Mouse (Mus musculus): ENCODE results near the gene Fhl1. TPM values are rescaled to one million over a fixed set of nuclear protein-coding genes. Genes with fewer than 3 reads are reported as not detected.

Gene Fhl1
- total RNA-seq (2021) = 1,000 to 10,000 TPM; 1,461 to 3,729 TPM
- long read RNA-seq, experiment 1, transcript Fhl1-204 (6 exons, 2,283 nt) = major isoform, 492 of 774 reads
- long read RNA-seq, experiment 1, partial matches to known transcripts = 191 of 774 reads
- long read RNA-seq, experiment 1, other reads (novel, unspliced or antisense) = 87 of 774 reads
- long read RNA-seq, experiment 2, transcript Fhl1-201 (7 exons, 2,356 nt) = minor isoform, 8 of 1,338 reads
- long read RNA-seq, experiment 2, transcript Fhl1-204 (6 exons, 2,283 nt) = major isoform, 979 of 1,338 reads
- long read RNA-seq, experiment 2, transcript Fhl1-202 (5 exons, 1,337 nt) = minor isoform, 13 of 1,338 reads
- long read RNA-seq, experiment 2, partial matches to known transcripts = 68 of 1,338 reads
- long read RNA-seq, experiment 2, other reads (novel, unspliced or antisense) = 268 of 1,338 reads

DNA sequence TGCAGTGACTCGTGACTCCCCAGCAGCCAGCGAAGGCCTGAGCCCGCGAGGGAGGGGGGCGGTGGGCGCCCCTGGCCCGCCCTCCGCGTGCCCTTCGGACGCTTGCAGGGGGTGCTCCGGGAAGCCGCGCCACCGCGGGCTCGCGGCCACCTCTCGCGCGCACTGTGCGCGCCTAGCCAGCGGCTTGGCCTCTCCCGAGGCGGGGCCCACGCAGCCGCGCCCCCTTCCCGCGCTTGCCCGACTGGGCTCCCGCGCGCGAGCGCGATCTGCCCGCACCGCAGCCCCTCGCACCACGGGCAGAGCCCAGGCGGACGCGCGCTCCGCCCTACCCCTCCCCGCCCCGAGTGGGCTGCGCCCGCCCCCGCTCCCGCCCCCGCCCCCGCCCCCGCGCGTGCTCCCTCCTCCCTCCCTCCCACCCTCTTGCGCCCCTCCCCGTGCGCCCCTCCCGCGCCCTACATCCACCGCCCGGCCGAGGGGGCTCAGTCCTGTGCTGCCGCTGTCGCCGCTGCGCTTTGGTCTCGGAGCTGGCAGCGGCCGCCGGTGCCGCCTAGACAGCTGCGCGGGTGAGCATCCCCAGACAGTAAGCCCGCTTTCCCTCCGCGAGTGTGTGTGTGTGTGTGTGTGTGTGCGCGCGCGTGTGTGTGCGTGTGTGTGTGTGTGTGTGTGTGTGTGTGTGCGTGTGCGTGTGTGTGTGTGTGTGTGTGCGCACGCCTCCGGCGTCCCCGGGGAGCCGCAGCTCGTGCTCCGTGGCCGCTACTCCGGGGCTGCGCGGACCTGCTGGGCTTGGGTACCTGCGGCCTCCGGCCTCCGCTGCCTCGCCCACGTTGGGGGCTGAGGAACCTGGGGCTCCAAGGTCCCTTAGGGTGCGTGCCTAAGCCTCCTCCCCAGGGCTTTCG, at the start of gene Fhl1:
Gene Fhl1, plus strand, starts transcription at position 482 of the 896 bp plus-strand sequence.
- peak; percentile 59 for DNase-seq

DNA sequence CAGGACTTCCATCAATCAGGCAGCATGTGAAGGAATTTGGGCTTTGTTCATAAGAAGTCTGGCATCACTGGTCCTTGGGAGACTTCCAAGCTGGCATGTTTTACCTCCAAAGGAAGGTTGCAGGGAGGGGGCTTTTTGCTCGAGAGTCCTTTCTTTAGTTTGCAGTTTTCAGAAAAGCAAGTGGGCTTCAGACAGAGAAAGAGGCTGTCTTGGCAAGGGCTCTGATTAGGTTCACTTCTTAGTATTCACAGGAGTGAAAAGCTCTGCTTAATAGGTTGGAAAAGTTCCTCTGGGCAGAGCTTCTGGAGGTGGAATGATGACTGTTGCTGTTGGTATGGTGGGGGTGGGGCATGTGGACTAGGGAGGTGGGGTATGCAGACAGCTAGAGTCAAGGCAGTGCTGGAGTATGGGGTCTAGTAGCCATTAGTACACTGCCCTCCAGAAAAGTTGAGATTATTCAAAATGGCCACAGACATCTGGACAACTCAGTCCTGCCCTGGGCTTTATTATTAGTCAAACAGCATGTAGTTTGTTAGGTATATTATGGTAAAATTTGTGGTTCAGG, 49.3 kb upstream of the Fhl1 start:
- DNase-seq = no peak

DNA sequence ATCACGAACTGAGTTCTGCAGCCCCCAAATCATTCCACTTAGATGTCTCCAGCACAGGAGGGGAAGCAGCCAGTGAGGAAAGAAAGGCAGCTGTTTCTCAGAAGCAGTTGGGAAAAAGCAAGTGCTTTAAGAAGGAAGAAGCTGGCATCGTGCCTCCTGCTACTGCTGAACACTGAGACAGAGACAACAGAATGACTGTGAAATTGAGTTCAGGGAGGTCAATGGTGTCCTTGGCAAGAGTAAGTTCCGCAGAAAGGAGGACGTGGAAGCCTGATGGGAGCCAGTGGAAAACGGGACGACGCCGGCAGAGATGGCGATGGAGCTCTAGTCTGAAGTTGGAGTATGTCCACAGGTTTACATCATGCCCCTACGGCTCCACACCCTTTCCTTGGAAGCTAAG, 48.1 kb upstream of the Fhl1 start:
- no peak for DNase-seq

DNA sequence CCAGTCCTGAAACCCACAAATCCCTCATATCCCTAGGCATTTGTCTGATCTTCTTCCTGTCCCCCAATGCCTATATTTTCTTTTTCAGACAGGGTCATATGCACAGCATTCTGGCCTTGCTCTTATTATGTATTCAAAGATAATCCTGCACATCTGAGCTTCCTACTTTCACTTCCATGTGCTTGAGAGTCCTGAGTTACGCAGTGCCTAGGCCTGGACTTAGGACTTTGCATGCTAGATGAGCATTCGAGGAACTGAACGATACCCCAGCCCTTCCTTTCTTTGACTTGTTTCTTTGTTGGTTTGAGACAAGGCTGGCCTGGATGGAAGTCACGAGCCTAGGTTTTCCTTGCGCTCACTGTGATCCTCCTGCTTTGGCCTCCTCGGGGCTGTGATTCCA, 39.0 kb upstream of the Fhl1 start:
- DNase-seq = no peak

DNA sequence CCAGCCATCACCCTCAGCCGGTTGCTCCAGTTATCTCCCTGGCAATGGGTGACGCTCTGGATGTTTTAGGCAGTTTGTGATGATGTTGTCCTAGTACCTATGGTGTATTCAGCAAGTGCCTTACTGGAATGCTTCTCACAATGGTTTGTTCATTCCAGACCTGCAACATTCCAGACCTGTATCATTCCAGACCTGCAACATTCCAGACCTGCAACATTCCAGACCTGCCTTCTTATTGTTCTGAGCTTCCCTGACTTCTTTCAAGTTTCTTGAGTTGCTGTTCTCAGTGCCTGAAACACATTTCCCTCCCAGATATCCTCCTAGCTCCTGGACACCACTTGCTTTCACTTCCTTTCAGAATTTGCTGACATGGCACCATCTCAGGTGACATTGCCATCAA, 37.0 kb upstream of the Fhl1 start:
- DNase-seq = no peak

DNA sequence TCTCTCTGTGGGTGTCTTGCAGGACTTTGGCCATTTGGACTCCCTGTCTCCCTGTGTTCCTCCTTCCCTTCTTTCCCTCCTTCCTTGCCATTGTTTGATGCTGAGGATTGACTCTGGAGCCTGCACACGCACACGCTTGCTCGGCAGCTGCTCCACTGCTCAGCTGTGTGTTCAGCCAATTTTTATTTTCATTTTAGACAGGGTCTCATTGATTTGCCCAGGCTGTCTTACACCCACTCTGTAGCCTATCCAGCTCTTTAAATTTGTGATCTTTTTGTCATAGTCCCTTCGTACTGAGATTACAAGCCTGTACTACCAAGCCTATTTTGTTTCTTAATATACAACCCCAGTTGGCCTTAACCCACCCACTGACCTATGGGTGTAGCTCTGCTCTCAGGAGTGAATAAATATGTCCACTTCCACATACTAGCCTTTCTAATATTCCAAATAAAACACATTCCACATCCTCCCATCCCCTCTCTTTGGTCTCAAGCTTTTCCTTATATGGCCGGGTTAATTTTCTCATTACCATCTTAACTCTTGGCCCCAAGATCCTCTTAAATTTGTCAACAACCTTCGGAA, 34.3 kb upstream of the Fhl1 start:
- no peak for DNase-seq

DNA sequence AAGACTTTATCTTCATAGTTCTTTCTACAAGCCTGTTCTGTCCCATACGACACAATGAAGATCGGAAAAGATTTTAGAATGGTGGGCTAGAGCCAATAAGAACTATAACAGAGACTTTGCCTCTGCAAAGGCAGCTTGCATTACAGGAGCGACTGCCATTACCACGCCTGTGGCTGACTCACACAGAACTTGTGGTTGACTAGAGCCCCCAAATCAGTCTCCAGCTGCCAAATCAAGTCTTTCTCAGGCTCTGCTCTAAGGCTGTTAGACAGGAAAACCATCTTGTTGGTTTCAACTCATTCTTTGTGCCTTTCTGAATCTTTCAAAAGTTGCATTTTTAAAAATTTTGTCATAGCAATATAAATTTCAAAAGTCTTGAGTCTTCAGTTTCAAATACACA, 33.7 kb upstream of the Fhl1 start:
- DNase-seq = no peak

DNA sequence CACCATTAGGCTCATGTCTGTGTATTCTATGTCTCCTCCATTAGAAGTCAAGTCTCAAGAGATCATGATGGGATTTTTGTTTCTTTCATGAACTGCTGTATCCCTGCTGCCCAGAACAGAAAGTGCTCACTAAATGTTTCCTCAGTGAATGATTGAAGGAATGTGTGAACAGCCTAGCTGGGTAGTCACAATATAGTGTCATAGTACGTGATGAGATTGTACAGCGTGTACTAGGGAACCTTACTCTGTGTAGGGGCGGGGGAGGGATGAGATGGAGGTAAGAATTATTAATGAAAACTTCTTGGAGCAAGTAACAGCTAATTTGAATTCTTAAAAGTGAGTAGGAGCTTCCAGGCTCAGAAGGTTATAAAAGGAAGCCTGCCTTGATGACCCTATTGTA, 30.3 kb upstream of the Fhl1 start:
- DNase-seq = no peak

DNA sequence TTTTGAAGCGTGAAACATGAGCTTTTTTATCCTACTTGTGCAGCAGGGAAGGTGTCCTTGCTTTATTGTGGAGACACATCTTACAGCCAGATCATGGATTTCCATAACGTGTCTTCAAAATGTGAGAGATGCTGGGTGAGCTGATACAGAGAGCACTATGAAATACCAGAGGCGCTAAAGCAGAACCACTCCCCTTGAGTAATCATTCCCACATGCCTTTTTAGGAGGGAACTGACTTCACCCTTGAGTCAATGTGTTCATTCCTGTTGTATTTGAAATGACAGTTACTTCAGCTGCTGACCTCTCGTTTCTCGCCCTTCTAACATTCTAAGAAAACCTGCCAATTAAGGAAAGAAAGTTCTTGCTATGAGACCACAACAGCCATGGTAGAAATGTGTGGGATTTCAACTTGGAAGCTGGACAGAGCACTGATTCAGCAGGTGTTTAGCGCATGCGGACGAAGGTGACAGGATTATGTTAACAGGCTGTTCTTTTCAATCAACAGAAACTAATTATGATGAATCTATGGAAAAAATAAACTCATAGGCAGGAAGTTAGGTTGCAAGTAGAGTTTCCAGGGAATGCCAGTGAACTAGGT, 27.5 kb upstream of the Fhl1 start:
- no peak for DNase-seq

DNA sequence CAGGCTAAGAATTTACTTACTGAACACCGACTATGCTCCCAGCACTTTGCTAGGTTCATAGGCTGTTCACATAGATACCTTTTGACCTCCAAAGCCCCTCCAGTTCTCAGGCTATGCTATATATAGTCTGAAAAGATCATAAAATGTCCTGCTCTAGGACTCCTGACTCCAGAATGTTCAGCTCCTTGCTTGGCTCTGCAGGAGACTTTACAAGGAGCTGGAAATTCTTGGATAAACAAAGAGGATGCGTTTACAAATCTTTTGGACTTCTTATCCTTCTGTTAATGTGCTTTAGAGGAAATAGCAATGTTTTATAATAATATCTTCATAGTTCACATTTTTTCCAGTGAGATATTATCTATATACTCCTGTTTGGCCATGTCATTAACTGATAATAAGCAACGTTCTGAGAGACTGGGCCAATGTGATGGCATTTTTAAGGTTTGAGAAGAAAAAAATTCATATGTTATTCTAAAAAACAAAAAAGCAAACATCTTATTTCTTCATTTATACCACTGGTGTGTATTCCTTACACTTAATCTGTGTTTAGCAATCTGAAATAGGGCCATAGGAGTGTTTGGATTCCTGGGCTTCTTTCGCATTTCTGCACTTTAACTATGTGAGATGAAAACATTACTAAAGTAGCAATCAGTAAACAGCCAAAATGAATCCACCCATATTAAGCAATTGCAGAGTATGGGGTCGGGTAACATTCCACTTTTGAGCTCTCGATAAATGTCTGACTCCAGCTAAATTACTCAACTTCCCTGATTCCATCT, 22.8 kb upstream of the Fhl1 start:
- DNase-seq = no peak

DNA sequence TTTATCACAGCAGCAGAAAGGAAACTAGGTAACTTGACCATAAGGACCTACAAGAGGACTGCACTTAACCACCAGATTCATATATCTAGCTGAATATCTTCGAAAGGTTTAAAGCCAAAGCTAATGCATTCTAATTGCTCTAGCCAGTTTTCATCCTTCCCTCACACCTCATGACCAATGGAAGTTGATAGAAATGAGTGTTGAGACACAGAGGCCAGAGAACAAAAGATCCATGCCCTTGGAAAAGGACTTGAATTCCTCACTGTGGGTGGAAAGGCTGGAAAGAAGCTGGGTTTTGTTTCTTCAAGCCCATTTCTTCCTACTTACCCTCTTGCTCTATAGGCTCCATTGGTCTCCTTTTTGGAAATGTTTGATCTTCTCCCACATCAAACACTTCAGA, 21.1 kb upstream of the Fhl1 start:
- no peak for DNase-seq

DNA sequence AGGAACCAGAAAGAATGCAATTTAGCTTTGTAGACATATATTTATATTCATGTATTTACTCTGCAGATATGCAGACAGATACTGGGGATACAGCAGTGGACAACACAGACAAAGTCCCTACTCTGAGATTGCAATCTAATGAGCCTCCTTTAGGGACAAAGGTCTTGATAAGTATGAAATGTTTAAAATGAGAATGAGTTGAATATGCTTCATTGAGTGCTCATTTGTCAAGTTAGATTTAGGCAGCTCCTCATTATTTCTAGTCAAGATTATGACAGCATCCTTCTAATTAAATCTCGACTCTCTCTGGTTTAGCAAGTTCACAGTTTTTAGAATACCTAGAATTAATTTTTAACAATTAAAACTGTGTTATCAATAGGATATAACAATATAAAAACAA, 18.9 kb upstream of the Fhl1 start:
- no peak for DNase-seq

DNA sequence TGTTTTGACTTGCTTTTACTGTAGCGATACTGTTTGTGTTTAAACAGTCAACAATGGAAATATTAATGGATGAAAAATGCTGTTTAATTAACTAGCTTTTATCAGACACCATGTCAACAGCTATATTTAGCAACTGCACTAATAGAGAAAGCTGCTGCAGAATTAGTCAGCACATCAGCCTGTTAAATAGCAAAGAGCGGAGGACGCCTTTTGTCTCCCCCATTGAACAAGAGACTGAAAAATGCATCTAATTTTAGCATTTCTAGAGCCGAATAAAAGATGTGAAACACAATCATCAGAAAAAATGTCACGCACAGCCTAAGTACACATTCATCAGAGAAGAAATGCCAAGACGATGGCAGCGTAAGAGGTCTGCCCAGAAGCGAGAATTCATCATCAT, 9.0 kb upstream of the Fhl1 start:
- no peak for DNase-seq

DNA sequence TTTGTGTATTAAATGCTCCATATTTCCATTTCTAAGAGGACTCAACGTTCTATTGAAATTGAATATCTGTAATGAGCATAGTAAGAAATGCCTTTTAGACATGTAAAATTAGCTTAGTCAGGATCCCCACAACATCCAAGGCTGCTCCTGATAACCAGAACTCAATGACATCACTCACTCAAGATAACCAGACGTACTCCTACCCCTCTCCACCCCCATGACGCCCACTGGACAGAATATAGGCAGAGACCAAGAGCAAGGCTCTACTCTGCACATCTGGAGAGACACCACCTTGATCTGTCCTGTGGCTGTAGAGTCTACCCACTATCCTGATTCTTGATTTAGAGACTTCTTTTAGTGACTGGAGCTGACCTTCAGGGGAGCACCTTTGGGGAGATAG, 3.1 kb upstream of the Fhl1 start:
- no peak for DNase-seq

DNA sequence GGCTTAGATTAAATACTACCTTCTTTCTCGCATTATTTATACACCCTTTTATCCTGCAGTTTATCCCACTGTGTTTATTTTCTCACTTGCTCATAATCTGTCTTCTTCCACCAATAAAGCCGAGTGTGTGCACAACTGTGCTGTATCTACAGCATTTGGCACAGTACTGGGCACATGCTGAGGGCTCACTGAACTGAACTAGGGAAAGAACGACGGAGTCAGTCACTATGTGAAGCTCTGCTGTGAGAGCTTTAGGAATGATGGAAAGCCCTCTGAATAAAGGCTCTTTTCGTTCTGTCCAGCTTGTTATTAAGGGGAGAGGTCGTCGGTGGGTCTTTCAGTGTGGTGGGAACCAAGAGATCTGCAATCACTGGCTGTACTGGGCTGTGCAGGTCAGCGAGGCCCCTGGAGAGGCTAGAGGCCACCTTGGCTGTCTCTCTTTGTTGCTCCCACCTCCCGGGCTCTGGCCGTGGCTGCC, 720 bp upstream of the Fhl1 start:
- DNase-seq = no peak

DNA sequence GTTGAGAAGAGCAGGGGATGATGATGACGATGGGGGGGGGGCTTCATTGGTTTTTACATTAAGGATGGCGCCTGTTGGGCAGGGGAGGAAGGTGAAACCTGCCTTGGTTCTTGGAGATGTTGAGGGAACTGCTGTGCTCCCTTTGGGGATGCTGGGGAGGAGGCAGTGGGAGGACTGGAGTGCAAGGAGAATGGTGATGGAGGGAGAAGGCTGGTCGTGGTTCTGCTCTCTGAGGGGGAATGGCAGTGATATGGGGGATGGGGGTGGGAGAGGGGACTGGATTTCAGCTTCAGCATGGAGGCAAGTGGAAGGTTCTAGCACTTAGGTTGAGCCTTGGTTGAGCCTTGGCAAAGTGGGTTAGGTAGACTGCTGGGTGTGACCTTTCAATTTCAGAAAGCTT, 814 bp downstream of the Fhl1 start:
- DNase-seq = no peak

DNA sequence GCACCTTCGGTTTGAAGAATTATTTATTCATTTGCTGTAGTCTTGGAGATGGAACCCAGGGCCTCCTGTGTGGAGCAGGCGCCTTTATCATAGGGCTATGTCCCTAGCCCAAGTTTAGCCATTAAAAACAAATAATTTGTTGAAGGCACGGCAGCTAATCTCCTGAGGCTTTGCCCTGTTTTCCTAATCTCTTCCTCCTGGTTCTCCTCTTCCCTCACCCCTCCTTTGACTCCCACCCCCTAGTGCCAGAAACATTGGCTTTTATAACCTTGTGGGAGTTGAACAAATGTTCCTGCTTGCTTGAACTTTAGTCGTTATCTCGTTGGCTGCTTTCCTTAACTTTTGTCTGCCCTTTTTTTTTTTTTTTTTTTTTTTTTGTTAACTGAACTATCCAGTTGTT, 2.8 kb downstream of the Fhl1 start:
- no peak for DNase-seq

DNA sequence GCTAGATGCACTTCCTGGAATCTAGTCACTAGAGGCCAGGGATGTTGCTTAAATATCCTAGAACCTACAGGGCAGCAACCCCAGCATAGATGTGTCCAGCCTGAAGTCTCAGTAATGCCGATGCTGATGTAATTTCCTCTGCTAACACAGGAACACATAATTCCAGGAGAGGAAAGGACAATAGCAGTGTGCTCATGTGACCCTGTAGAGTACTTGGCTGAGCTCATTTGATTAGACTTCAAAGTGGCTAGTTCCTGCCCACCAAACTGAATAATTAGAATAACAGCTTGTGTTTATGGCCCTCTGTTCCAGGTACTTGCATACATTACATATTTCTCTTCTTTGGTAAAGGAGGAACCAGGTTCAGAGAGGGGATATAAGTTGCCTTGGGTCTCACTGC, 4.6 kb downstream of the Fhl1 start:
- no peak for DNase-seq

DNA sequence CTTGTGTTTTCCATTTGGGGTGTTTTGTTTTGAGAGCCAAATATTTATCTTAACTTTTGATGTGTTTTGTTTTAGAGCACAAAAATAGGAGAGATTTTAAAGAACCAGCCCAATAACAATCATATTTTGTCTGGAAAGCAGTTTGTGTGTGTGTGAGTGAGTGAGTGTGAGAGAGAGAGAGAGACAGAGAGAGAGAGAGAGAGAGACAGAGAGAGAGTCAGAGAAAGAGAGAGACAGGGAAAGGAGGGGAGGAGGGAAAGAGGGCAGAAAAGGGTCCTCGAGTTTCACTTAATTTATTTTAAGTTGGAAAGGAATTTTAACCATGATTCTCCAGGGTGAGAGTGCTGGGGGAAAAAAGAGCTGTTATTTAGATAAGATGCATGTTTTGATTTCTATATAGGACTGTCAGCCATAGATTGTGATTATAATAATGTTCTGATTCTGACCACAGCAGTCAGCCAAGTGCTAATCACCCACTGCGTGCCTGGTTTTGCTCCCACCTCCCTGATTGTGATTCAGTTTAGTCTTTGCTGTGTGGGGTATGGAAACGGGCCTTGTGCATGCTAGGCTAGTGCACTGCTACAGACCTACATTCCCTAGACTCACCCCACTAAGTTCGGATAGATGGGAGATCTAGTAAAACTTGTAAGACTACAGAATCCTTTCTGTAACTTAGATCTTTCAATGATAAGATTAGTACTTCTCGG, 6.4 kb downstream of the Fhl1 start:
- DNase-seq = no peak

DNA sequence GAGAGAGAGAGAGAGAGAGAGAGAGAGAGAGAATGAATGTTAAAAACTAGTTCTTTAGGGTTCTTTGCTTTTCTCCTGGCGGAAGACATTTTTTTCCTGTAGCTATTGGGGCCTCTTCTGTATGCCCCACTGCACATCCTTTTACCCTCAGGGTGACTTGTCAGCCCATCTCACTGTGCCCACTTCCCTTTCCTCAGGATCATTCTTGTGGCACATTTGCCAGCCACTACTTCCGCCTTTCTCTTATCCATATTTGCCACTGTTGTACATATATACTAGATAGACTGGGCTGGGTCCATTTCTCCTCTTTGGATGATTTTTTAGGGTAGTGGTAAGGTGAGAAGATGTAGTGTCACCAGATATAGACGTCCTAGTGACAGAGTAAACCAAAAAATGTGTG, 9.8 kb downstream of the Fhl1 start:
- DNase-seq = no peak

DNA sequence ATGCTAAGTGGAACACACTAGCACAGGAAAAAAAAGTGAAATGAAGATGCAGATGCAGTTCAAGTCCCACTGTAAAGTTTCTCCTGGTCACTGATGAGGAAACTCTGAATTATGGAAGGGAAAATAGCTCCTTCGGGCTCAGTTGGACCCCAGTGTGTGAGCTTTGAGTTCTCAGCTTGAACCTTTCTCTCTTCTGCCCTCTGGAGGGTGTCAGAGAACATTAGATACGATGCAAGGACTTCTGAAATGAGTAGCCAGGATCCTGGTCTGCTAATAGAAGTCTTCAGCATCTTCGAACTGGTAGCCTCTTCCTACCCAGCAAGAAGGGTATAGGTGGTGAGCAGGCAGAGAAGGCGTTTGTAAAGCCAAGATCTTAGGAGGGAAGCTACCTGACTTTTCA, 19.9 kb downstream of the Fhl1 start:
- no peak for DNase-seq

Measured in gastrocnemius, postnatal 25 days (tissue).